Comparison of ENCODE assay signal across 27 mouse cellular contexts in genomic region chr3:108494861-108495474, GRCm38 (mm10). TPM values are rescaled to one million over a fixed set of nuclear protein-coding genes. Genes with fewer than 3 reads are reported as not detected.
DNase-seq lines count a peak whose midpoint lies in the region; ATAC-seq lines count a peak whose summit lies in the region.
"Had no signal": no experiment of that assay in that cellular context is flagged by ENCODE, and none has a peak within 500 bp of the region (broad histone marks: within the 10 kb centered on the region; RNA-seq: fewer than 3 reads in every experiment).

No protein-coding gene starts in this region.

- H3K4me2 ChIP-seq in neural tube, embryonic 13.5 days, result no peak overlapping the region
- H3K4me2 ChIP-seq: liver, embryonic 11.5 days had no signal

- no peak overlapping the region for H3K4me3 ChIP-seq in neural tube, embryonic 13.5 days
- H3K4me3 ChIP-seq: embryonic facial prominence, embryonic 10.5 days; heart, adult 2 months; limb, embryonic 10.5 days had no signal

- H3K9me3 ChIP-seq in neural tube, embryonic 13.5 days, result no peaks in the 10 kb centered on the region
- H3K9me3 ChIP-seq: embryonic facial prominence, embryonic 10.5 days; limb, embryonic 10.5 days had no signal

- H3K27ac ChIP-seq in neural tube, embryonic 13.5 days (replicated peaks), result 0 out of 2 replicates have a peak overlapping the region, but pooled peaks have one; percentile 14
- H3K27ac ChIP-seq: embryonic facial prominence, embryonic 10.5 days; heart, adult 2 months; hindbrain, postnatal 0 days; limb, embryonic 10.5 days; macrophage; stomach, postnatal 0 days had no signal

- no peaks in the 10 kb centered on the region for H3K27me3 ChIP-seq in neural tube, embryonic 13.5 days

- no peaks in the 10 kb centered on the region for H3K36me3 ChIP-seq in neural tube, embryonic 13.5 days
- H3K36me3 ChIP-seq: embryonic facial prominence, embryonic 10.5 days; limb, embryonic 10.5 days had no signal

- ATAC-seq in neural tube, embryonic 13.5 days (ENCODE audit: low read depth), result no peak
- ATAC-seq: activated CD4-positive, CD25-positive, alpha-beta regulatory T cell, adult 4 months; intestine, embryonic 16.5 days; liver, postnatal 0 days; lung, postnatal 0 days had no signal

- WGBS in neural tube, embryonic 13.5 days, result 67% methylated on average over 9 of the region's 9 CpGs

- peak; percentile 15 for DNase-seq in gastrocnemius, adult 18-20 months (ENCODE audit: low spot score)
- DNase-seq in gastrocnemius, postnatal 14 days, result no peak
- peak; percentile 17 for DNase-seq in kidney, adult 18-20 months
- no peak for DNase-seq in kidney, postnatal 10 days
- no peak for DNase-seq in neural tube, embryonic 10.5 days (ENCODE audit: extremely low spot score, low spot score)
- DNase-seq in cerebellum, adult 9-10 months, result no peak
- DNase-seq: adrenal gland, postnatal 25 days; cerebellum, adult 11 months; gastrocnemius, postnatal 36 days; heart, adult 2 months; heart, postnatal 36 days; liver, postnatal 0 days; thymus, adult 2 months; thymus, postnatal 4 days had no signal

- peaks cover 27% of the 10 kb centered on the region for H3K4me1 ChIP-seq in neural tube, embryonic 13.5 days (replicated peaks)

- intact Hi-C loops in gastrocnemius, postnatal 14 days (cut with DNase I; ENCODE audit: low total_unique reads), result no loop called here

- no peak overlapping the region for H3K9ac ChIP-seq in neural tube, embryonic 13.5 days
- H3K9ac ChIP-seq: liver, postnatal 0 days had no signal

RNA-seq across cellular contexts. Expression of gene 1700013F07Rik, which starts 39.0 kb away (rescaled TPM):
- total RNA-seq in gastrocnemius, adult 18-20 months (2021), result not detected
- not detected for total RNA-seq in gastrocnemius, postnatal 14 days (2021)
- 0.42 TPM in 1 of 2 replicates, not detected in the other for polyA plus RNA-seq in neural tube, embryonic 13.5 days (2015; fragmentation: Nextera tagmentation; extraction: Ambion mirVana)
- total RNA-seq: adrenal gland, postnatal 25 days; gastrocnemius, postnatal 36 days; heart, adult 2 months; heart, postnatal 36 days; neutrophil, adult 5-6 weeks had no signal
- polyA plus RNA-seq: activated CD4-positive, CD25-positive, alpha-beta regulatory T cell, adult 4 months; C2C12; embryonic facial prominence, embryonic 10.5 days; heart, embryonic 14.5 days; intestine, embryonic 16.5 days; liver, embryonic 11.5 days; liver, postnatal 0 days; macrophage had no signal

RNA-seq across cellular contexts. Expression of gene 5330417C22Rik, which starts 41.4 kb away (rescaled TPM):
- not detected for total RNA-seq in gastrocnemius, adult 18-20 months (2021)
- total RNA-seq in gastrocnemius, postnatal 14 days (2021), result under 1 TPM in 1 of 2 experiments, not detected in 1; 0.07 TPM
- 6.9 and 10.6 TPM in 2 replicates for polyA plus RNA-seq in neural tube, embryonic 13.5 days (2015; fragmentation: Nextera tagmentation; extraction: Ambion mirVana)
- total RNA-seq: heart, postnatal 36 days; neutrophil, adult 5-6 weeks had no signal
- polyA plus RNA-seq: macrophage had no signal

RNA-seq across cellular contexts. Expression of gene Sars, which starts 50.0 kb away (rescaled TPM):
- 100 to 1,000 TPM; 118 to 122 TPM for total RNA-seq in gastrocnemius, adult 18-20 months (2021)
- total RNA-seq in gastrocnemius, postnatal 14 days (2021), result 100 to 1,000 TPM; 115 to 120 TPM
- polyA plus RNA-seq in neural tube, embryonic 13.5 days (2015; fragmentation: Nextera tagmentation; extraction: Ambion mirVana), result 210 and 223 TPM in 2 replicates

Comparison
In these comparisons a context has a peak if more than half of its experiments do, and no peak if none do; other contexts are left out.
1. DNase-seq: peak in gastrocnemius, adult 18-20 months (single experiment) and kidney, adult 18-20 months (single experiment); none in gastrocnemius, postnatal 14 days (single experiment), kidney, postnatal 10 days (single experiment), neural tube, embryonic 10.5 days (single experiment) and cerebellum, adult 9-10 months (single experiment).